Mouse (Mus musculus) hindbrain, postnatal 0 days (tissue): ENCODE data around the gene Zbtb46. TPM values are rescaled to one million over a fixed set of nuclear protein-coding genes. Genes with fewer than 3 reads are reported as not detected.

Experiments
- ATAC-seq: fragments of 200-750 bp; cut with Nextera tagmentation; 2 replicates; pipeline ENCODE4 v1.8.0; 2017; ENCODE audit warnings: mild to moderate bottlenecking, moderate TSS enrichment, moderate library complexity
- DNase-seq: peaks from one replicate; pipeline ENCODE4 v3.0.0-alpha.2; 2015; ENCODE audit warnings: low spot score
- H3K27ac ChIP-seq: fragments of 300-500 bp; sonication (generic); 2 replicates; pipeline ENCODE4 v1.5.1; 2014; ENCODE audit warnings: mild to moderate bottlenecking
- H3K27me3 ChIP-seq: fragments of 300-500 bp; sonication (generic); 2 replicates; pipeline ENCODE4 v1.6.1; 2014; ENCODE audit warnings: low read length, mixed read lengths; ENCODE audit not compliant: insufficient read depth
- H3K36me3 ChIP-seq: fragments of 300-500 bp; sonication (generic); 2 replicates; pipeline ENCODE4 v1.6.1; 2014; ENCODE audit warnings: low read length, mixed read lengths; ENCODE audit not compliant: insufficient read depth
- H3K4me1 ChIP-seq: fragments of 300-500 bp; sonication (generic); 2 replicates; pipeline ENCODE4 v1.6.1; 2014; ENCODE audit warnings: antibody characterized with exemption, low read length, mixed read lengths; ENCODE audit not compliant: insufficient read depth
- H3K4me2 ChIP-seq: fragments of 300-500 bp; sonication (generic); 2 replicates; pipeline ENCODE4 v1.6.1; 2014; ENCODE audit warnings: low read depth, mild to moderate bottlenecking, low read length, moderate library complexity, mixed read lengths
- H3K4me3 ChIP-seq: fragments of 300-500 bp; sonication (generic); 2 replicates; pipeline ENCODE4 v1.5.1; 2014; ENCODE audit warnings: low read length
- H3K9ac ChIP-seq: fragments of 300-500 bp; sonication (generic); replicated peaks from 2 replicates; pipeline ENCODE4 v1.6.1; 2014; ENCODE audit warnings: mild to moderate bottlenecking, low read length, moderate library complexity, mixed read lengths
- H3K9me3 ChIP-seq: fragments of 300-500 bp; sonication (generic); 2 replicates; pipeline ENCODE4 v1.6.1; 2016; ENCODE audit warnings: low read length, mixed read lengths
- CTCF ChIP-seq: IDR thresholded peaks from 2 replicates; pipeline ENCODE4 v1.5.1; 2016; ENCODE audit warnings: antibody characterized with exemption, control low read depth, low read depth
- WGBS: fragments of 180-500 bp; shearing (Covaris S2); extraction: QIAGEN DNeasy Blood & Tissue Kit; methylation state at CpG from one replicate; pipeline ENCODE4 v1.1.7; 2014; 5-methylcytosine and 5-hydroxymethylcytosine counted together
- polyA plus RNA-seq: library from polyadenylated mRNA; unstranded; fragments of >200 nt; fragmentation: Nextera tagmentation; extraction: Ambion mirVana; gene quantifications from 2 replicates; pipeline ENCODE4 v1.2.1, GENCODE M21; 2015
- total RNA-seq: library from RNA; depleted of rRNA; stranded (reverse); fragments of >200 nt; gene quantifications from 2 replicates; pipeline ENCODE4 v1.2.3, GENCODE M21; 2014

Zbtb46 gene
- total and polyA plus RNA-seq, 2 experiments from 2014 or later = 19.2 to 29.0 TPM

DNA sequence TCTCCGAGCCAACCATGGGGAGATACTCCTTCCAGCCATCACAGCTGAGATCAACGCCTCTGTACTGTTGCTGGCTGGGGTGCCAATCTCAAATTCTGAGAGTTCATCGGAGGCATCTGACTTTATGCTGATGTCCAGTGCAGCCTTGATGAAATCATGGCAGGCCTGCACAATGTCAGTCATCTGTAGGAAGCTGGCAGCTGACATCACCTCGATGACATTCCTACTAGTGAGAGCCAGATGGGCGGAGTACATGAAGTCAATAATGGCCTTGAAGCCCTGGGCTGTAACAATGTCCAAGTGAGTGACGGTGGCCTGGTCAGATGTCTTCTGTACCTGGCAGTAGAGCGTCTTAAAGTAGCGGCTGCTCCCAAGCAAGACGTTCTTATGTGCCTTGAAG lies 35.4 kb downstream of the Zbtb46 start:
- H3K4me2 ChIP-seq = no peak overlapping the region
- 92% methylated on average over 9 of the region's 9 CpGs for WGBS
- TF ChIP-seq CTCF = no peak
- H3K36me3 ChIP-seq = peaks cover 6% of the 10 kb centered on the region; the same call in 1 of the 2 replicates
- ATAC-seq (no peak), DNase-seq (no peak)
- H3K4me1 ChIP-seq = 0 out of 2 replicates have a peak, but pooled peaks cover 2% of the 10 kb centered on the region
- H3K9ac ChIP-seq = no peak overlapping the region
- no peaks in the 10 kb centered on the region for H3K27me3 ChIP-seq
- no peaks in the 10 kb centered on the region for H3K9me3 ChIP-seq
- H3K27ac ChIP-seq = no peak overlapping the region
- H3K4me3 ChIP-seq = no peak overlapping the region

DNA sequence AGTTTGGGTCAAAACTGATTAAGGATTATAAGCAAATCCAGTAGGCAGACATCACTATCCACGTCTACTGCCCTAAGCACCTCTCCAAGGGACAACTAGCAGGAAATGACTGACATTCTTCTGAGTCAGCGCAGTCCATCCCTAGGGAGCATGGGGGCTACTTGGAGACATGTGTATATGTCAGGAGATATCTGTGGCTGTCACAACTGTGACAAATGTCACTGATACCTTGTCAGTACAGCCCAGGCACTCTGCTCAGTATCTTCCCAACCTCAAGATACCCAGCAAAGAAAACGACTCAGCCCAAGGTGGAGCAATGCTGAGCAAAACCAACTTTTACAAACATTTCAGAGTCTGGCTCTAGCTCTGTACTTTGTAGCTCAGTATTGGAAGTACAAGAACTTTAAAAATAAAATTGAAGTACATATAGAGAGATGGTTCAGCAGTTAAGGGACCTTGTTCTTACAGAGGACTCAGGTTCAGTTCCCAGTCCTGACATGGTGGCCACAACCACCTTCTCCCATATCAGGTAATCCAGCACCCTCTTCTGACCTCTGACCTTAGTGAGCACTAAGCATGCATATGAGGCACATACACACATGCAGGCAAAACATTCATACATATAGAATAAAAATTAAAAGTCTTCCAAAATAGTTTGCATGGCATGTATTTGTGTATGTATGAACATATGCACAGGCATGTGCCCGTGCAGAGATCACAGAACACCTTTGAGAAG lies 38.2 kb downstream of the Zbtb46 start:
- H3K4me3 ChIP-seq = no peak overlapping the region
- TF ChIP-seq CTCF = no peak
- no peaks in the 10 kb centered on the region for H3K9me3 ChIP-seq
- 80% methylated on average over 4 of the region's 4 CpGs for WGBS
- DNase-seq (no peak), ATAC-seq (no peak)
- H3K27me3 ChIP-seq = no peaks in the 10 kb centered on the region
- no peak overlapping the region for H3K4me2 ChIP-seq
- peaks cover 6% of the 10 kb centered on the region; the same call in 1 of the 2 replicates for H3K36me3 ChIP-seq
- no peak overlapping the region for H3K27ac ChIP-seq
- no peak overlapping the region for H3K9ac ChIP-seq
- 0 out of 2 replicates have a peak, but pooled peaks cover 2% of the 10 kb centered on the region for H3K4me1 ChIP-seq

DNA sequence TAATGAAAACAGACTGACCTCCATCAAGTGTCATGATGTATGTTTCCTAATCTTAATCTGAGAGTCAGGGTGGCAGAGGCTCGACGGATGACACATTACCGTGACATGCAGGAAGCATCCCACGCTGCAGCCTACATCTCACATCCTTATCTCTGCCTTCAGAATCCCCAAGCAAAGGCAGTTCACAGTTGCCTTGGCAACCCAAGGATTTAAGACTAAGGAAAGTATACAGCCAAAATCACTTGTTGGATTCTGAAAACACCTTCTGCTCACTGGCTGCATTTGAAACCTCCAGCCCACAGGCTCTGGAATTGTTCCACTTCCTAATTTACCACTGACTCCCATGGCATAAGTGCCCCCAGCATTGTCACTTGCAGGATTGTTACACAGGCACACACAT lies 38.8 kb downstream of the Zbtb46 start:
- Histone ChIP-seq H3K36me3 (peaks cover 6% of the 10 kb centered on the region; the same call in 1 of the 2 replicates), H3K9ac (no peak overlapping the region), H3K27ac (no peak overlapping the region), H3K4me1 (0 out of 2 replicates have a peak, but pooled peaks cover 2% of the 10 kb centered on the region), H3K9me3 (no peaks in the 10 kb centered on the region), H3K27me3 (no peaks in the 10 kb centered on the region), H3K4me2 (no peak overlapping the region), H3K4me3 (no peak overlapping the region)
- DNase-seq (peak; percentile 7), ATAC-seq (no peak)
- no peak for TF ChIP-seq CTCF
- WGBS = 66% methylated on average over 4 of the region's 4 CpGs

DNA sequence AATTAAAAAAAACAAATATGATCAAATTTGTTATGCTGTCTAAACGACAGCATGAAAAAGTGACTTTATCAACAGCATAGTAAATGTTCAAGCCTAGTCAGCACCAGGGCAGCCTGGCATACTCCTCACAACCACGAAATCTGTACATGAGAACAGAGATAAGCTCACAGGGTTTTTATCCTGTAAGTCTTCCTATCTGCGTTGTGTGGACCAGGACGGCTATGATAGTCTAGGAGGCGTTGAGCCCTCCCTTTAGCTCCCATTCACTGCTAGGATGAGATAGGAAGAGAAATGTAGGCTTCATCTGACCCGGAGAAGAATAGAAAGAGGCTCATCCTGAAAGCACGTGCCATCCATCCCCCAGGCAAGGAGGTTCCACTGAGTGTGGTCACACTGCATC lies 39.9 kb downstream of the Zbtb46 start:
- no peak overlapping the region for H3K4me3 ChIP-seq
- H3K27ac ChIP-seq = no peak overlapping the region
- H3K27me3 ChIP-seq = no peaks in the 10 kb centered on the region
- no peak overlapping the region for H3K9ac ChIP-seq
- ATAC-seq = no peak
- H3K4me1 ChIP-seq = 0 out of 2 replicates have a peak, but pooled peaks cover 2% of the 10 kb centered on the region
- TF ChIP-seq CTCF = no peak
- H3K9me3 ChIP-seq = no peaks in the 10 kb centered on the region
- no peak overlapping the region for H3K4me2 ChIP-seq
- DNase-seq = no peak
- 85% methylated on average over 7 of the region's 7 CpGs for WGBS
- peaks cover 6% of the 10 kb centered on the region; the same call in 1 of the 2 replicates for H3K36me3 ChIP-seq

DNA sequence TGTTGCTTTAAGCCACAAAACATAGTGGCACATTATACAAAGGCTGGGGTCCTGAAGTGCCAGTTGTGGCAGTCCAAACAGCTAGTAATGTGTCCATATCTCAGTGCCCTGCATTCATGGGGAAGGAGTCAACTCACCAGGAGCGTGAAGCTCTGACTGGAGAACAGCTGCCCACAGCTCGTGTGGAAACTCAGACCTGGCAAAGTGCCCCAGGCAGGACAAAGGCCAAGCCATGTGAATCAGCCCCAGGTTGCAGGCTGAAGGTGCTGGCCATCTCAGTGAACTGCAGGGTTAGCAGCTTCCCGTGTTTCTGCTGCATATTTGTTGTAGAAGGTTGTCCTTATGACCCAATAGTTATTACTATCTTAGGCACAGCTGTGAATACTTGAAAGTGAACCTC lies 43.3 kb downstream of the Zbtb46 start:
- ATAC-seq (0 out of 2 replicates have a peak, but pooled peaks have one; percentile 29), DNase-seq (peak; percentile 37)
- Histone ChIP-seq H3K4me3 (no peak overlapping the region), H3K4me2 (no peak overlapping the region), H3K9me3 (no peaks in the 10 kb centered on the region), H3K36me3 (no peaks in the 10 kb centered on the region), H3K4me1 (0 out of 2 replicates have a peak, but pooled peaks cover 2% of the 10 kb centered on the region), H3K9ac (no peak overlapping the region), H3K27me3 (no peaks in the 10 kb centered on the region), H3K27ac (no peak overlapping the region)
- no peak for TF ChIP-seq CTCF
- WGBS = 39% methylated on average over 3 of the region's 3 CpGs

DNA sequence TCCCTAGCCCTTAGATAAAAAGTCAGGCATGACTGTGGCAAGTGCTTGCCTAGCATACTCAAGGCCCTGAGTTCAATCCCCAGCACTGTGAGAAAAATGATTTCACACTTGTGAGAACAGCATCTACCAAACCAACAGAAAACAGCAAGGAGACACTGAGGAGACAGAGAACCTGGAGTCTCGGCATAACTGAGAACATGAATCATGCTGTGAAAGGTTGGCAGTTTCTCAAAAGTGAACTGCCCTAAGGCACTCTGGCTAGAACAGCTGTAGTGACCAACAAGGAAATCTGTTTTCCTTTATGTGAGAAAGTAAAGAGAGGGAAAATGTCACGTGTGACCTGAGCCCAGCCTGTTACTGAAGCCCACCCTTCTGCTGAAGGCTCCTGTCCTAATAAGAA lies 46.1 kb downstream of the Zbtb46 start:
- Histone ChIP-seq H3K4me3 (no peak overlapping the region), H3K9me3 (no peaks in the 10 kb centered on the region), H3K4me2 (no peak overlapping the region), H3K4me1 (no peaks in the 10 kb centered on the region), H3K27ac (no peak overlapping the region), H3K9ac (no peak overlapping the region), H3K36me3 (no peaks in the 10 kb centered on the region), H3K27me3 (no peaks in the 10 kb centered on the region)
- DNase-seq = no peak
- no peak for TF ChIP-seq CTCF
- 35% methylated on average over 2 of the region's 2 CpGs for WGBS
- ATAC-seq = no peak

DNA sequence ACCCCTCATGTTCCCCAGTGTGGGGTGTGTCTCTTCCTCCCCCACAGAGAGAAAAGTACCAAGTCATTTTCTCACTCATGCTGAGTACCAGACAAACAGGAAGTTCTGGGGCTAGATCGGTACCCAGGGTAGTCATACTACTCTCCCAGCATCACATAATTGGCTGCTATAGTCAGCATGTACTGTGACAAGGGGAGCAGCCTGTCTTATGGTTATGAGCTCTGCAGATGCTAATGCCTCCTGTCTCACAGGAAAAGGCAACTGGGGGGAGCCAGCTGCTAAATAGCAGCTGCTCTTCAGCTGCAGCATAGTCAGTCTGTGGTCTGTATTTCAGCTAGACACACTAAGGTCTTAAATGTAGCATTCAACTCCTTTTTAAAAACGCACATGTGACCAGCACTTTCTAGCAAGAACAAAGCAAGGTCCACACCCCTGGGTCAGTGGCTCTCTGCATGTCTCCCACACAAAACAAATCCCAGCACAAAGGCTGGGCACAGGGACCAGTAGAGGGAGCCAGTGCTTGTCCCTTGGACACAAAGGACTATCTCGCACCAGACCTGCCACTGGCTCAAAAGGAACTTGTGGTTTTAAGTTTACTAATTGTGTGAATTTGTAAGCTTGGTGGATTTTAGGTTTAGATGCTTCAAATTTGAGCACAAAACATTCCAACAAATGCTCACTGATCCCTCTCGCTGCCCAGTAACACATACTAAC lies 48.3 kb downstream of the Zbtb46 start:
- 31% methylated on average over 4 of the region's 4 CpGs for whole genome bisulfite sequencing
- H3K9me3 ChIP-seq = no peaks in the 10 kb centered on the region
- no peak overlapping the region for H3K4me2 ChIP-seq
- ATAC-seq (peak; percentile 74; the same call in 1 of the 2 replicates), DNase-seq (peak; percentile 77)
- H3K36me3 ChIP-seq = no peaks in the 10 kb centered on the region
- peak; percentile 82 for TF ChIP-seq CTCF
- H3K27me3 ChIP-seq = no peaks in the 10 kb centered on the region
- H3K4me3 ChIP-seq = no peak overlapping the region
- H3K27ac ChIP-seq = no peak overlapping the region
- no peak overlapping the region for H3K9ac ChIP-seq
- no peaks in the 10 kb centered on the region for H3K4me1 ChIP-seq
